Mouse (Mus musculus) left cerebral cortex, postnatal 25 days (tissue): ENCODE results near the gene Gpr158. TPM values are rescaled to one million over a fixed set of nuclear protein-coding genes. Genes with fewer than 3 reads are reported as not detected.

Experiments
- DNase-seq, 2 experiments: peaks; one replicate each; pipeline ENCODE4 v3.0.0; 2022; ENCODE audit warnings: low spot score in 2 of 2, mixed read lengths in 1 of 2
- intact Hi-C: fragments of 180-260 bp; cut with DNase I; formaldehyde crosslinking; loops from one replicate; pipeline ENCODE4 v1.15.1; 2025
- total RNA-seq, 2 experiments: library from RNA; stranded (reverse); gene quantifications; 2 replicates each; pipeline ENCODE4 v1.2.3; 2021

The Gpr158 gene
- total RNA-seq, 2 experiments from 2014 or later, result 117 to 127 TPM

GRCm38 (mm10) chr2:21507449-21507848 is 140.1 kb downstream of the Gpr158 start:
- intact Hi-C loops, result no loop called here
- DNase-seq, result no peak

DNA sequence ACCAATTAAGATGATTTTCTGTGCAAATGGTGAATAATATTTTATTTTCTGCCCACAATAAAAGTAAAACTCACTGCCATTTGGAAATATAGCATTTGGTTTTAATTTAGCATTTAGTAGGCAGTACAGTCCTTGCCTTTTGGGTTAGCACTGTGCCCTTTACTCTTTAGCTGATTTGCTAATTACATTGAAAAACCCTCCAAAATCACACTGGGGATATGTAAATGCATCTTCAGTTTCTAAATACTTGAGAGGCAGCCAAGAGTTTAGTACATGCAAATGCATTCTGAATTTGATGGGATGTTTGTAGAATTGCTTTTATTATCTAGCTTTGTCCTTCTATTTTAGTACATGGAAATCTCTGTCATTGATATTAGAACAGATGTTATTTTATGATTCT is 163.4 kb downstream of the Gpr158 start:
- intact Hi-C loops, result no loop called here
- DNase-seq, result no peak

- DNase-seq, result peak in 1 of 2 experiments; percentile 59
These were observed 251.8 kb downstream of the Gpr158 start for GRCm38 (mm10) chr2:21619180-21619579.

DNA sequence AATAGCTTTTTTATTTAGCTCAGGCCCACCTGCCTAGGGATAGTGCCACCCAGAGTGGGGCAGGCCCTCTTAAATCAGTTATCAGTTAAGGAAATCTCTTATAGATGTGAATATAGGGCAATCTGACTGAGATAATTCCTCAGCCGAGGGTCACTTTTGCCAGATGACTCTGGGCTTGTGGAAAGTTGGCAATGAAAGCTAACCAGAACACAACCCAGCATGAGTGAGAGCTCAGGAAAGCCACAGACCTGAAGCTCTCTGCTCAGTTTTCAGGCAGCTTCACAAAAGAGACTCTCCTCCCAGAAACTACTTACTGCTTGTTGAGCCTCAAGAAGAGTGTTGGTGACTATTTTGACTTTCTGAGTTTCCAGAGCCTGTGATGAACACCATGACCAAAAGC is 264.8 kb downstream of the Gpr158 start:
- intact Hi-C loops, result no loop called here

More at GRCm38 (mm10) chr2:21619180-21619579, 251.8 kb downstream of the Gpr158 start:
- intact Hi-C loops, result loop anchor here (5.0 to 10.0 kb wide), 2 partner anchors 244 to 288 kb away; no protein-coding TSS in a partner anchor

GRCm38 (mm10) chr2:21665721-21666120 is 298.4 kb downstream of the Gpr158 start:
- DNase-seq, result peak in 1 of 2 experiments; percentile 71
- intact Hi-C loops, result loop anchor here (5.0 to 10.0 kb wide), 2 partner anchors 62 to 249 kb away; no protein-coding TSS in a partner anchor

More for the DNA sequence above, 264.8 kb downstream of the Gpr158 start:
- DNase-seq, result no peak

- intact Hi-C loops, result no loop called here
- DNase-seq, result peak; percentile 20 to 24
These were observed 308.9 kb downstream of the Gpr158 start for GRCm38 (mm10) chr2:21676084-21676838.

GRCm38 (mm10) chr2:21676839-21677123 is 309.4 kb downstream of the Gpr158 start:
- intact Hi-C loops, result no loop called here
- DNase-seq, result no peak

- intact Hi-C loops, result no loop called here
These were observed 313.5 kb downstream of the Gpr158 start for GRCm38 (mm10) chr2:21680735-21681270.

DNA sequence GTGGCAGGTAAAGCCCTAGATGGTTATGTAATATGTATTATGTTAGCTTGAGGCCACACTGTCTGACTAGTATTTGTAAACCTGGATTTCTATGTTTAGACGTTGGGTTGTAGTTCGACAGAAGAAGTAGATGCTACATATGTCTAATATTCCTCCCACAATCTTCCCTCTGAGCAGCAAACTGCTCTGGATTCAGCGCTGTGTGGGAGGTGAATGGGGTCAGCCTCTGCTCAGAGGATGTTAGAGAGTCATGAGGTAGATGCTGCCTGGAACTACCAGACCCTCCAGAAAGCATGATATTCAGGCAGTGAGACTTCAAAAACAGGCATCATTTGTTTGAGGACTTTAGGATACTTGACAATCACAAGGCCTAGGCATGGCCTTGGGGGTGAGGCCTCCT is 317.4 kb downstream of the Gpr158 start:
- DNase-seq, result peak; percentile 18 to 69
- intact Hi-C loops, result no loop called here

More at GRCm38 (mm10) chr2:21680735-21681270, 313.5 kb downstream of the Gpr158 start:
- DNase-seq, result no peak

DNA sequence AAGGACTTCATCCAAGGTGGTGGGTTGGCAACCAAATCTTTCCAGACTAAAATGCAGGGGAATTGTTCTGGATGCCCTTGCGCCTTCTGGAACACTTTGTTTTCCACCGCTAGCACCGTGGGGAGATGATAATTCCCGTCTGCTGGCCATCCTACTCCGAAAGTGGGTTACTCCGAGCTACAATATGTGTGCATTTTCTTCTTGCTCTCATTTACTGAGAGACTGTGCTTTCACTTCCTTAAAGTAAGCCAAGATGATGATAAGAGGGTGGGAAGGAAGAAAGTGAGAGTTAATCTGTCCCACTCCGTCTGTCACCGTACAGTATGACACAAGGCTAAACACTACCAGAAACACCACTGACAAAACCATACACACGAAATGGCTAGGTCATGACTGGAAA is 325.8 kb downstream of the Gpr158 start:
- DNase-seq, result peak in 1 of 2 experiments; percentile 55
- intact Hi-C loops, result no loop called here

GRCm38 (mm10) chr2:21693807-21694594 is 326.7 kb downstream of the Gpr158 start:
- intact Hi-C loops, result no loop called here
- no peak for DNase-seq

DNA sequence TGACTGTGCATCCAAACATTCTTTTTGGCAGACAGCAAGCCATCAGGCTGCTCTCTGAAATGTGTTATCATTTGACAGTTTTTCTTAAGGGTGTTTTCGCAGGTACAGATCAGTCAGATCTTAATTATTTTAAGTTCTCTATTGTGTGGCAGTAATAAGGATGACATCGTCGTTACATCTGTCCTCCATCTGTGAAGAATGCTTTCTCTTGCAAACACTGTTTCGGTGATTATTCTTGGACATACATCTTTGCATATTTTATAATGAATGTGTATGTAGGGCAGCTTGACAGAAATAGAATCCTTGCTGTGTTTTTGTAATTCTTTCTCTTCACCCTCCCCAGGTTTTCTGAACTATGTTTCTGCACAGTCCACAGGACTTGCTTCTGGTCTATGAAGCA is 360.7 kb downstream of the Gpr158 start:
- intact Hi-C loops, result loop anchor here (5.0 kb wide), 2 partner anchors 61 to 189 kb away; no protein-coding TSS in a partner anchor
- DNase-seq, result peak; percentile 21 to 80

GRCm38 (mm10) chr2:21783721-21784120 is 416.4 kb downstream of the Gpr158 start:
- no peak for DNase-seq
- intact Hi-C loops, result no loop called here

DNA sequence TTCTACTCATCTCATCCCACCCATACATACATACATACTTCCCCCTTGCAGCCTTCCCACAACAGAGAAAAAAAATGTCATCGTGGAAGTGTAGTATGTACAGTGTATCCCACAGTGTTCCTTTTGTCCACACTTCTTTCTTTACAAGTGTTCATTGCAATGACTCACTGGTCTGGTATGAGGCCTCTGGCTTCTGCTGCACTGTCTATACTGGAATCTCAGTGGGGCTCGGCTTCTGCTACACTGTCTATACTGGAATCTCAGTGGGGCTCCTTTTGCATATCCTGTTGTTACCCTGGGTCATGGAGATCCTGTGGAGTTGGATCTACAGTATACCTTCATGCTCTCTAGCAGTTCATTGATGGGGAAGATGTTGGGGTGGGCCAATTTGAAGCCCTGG is 425.8 kb downstream of the Gpr158 start:
- no peak for DNase-seq
- intact Hi-C loops, result loop anchor here (10.0 kb wide), 1 partner anchor 122 kb away; no protein-coding TSS in a partner anchor

DNA sequence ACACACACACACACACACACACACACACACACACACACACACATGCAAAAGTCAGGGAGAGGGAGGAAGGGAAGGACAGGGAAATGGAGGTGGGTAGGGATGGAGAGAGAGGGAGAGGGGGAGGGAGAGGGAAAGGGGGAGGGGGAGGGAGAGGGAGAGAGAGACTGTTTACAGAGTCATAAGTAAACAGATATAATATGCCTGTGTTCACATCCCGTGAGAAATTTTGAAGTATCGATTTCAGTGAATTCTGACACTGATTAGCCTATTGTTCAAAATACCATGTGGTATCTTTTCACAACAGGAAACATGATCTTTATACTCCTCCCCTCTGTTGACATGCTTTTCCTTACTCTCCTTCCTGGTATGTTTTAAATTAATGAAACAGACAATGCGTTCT is 432.3 kb downstream of the Gpr158 start:
- no peak for DNase-seq
- intact Hi-C loops, result loop anchor here (10.0 kb wide), 1 partner anchor 115 kb away; no protein-coding TSS in a partner anchor

- intact Hi-C loops, result no loop called here
- DNase-seq, result peak in 1 of 2 experiments; percentile 50
These were observed 432.7 kb downstream of the Gpr158 start for GRCm38 (mm10) chr2:21800045-21800444.

- intact Hi-C loops, result no loop called here
- DNase-seq, result no peak
These were observed 441.2 kb downstream of the Gpr158 start for GRCm38 (mm10) chr2:21808510-21808909.

DNA sequence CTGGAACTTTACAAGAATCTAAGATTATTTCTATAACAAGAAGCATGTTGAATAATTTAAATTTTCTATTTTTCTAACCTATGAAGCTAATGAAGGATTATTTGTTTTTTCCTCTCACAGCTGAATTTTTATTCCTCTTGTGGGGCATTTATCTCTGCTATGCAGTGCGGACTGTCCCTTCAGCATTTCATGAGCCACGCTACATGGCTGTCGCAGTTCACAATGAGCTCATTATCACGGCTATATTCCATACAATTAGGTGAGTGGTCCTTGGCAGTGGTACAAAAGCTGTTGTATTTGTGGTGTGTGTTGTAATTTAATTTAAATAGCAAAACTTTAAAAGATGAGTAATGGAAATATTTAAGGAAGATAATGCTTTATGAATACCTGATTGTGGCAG is 443.1 kb downstream of the Gpr158 start:
- intact Hi-C loops, result no loop called here
- no peak for DNase-seq

DNA sequence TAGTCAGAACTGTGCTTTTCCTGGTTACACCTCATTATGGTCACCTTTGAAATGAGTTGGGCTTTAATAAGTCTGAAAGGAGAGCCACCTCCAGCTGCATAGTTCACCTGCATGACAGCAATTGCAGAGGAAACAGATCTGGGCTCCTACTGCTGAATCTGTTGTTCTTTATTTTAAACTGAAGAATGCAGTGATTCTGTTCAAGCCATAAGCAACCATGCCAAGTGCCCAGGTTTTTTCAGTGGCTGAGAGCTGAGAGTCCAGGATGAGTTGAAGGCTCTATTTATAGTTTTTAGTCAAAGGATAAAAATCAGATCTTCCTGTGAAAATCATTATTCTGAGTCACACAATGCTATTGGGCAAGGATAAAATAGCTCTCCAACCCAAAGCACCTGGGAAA is 496.7 kb downstream of the Gpr158 start:
- intact Hi-C loops, result no loop called here
- peak in 1 of 2 experiments; percentile 41 for DNase-seq
